8 mouse cellular contexts compared by ENCODE assay signal in the genomic region with DNA sequence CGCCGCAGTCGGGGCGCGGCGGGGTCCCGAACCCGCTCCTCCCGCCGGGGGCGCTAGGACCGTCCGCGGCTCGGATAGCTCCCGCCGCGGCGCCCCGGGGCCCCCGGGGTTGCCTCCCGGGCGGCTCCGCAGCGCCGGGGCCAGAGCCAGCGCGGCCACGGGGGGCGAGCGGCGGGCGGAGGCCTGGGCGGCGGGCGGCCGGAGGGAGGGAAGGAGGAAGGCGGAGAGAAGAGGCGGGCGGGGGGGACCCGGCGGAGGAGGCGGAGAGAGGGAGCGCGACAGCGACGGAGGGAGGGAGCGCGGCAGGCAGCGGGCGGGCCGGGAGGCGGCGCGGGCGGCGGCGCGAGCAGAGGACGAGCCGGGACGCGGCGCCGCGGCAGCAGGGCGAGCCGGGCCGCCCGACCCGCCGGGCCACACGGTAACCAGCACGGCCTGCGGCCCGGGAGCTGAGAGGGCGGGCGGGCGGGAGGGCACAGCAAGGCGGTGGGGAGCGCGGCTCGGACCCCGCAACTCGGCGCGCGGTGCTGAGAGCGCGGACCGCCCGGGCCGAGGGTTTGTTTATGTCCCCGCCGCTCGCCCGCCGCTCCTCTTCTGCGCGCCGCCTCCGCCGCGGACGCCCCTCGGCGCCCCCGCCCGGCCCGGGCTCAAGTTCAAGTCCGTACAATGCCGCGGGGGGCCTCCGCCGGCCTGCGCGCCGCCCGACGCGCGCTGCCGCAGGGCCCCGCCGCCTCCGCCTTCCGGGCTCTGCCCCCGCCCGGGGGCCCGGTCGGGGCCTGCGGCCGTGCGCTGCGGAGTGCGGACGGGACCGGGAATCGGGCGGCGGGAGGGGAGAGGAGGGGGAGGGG. TPM values are rescaled to one million over a fixed set of nuclear protein-coding genes. Genes with fewer than 3 reads are reported as not detected.
A peak's percentile ranks its signal among the peaks of the same experiment; 100 is the strongest.
DNase-seq lines count a peak whose midpoint lies in the region; ATAC-seq and TF ChIP-seq lines count a peak whose summit lies in the region.

No protein-coding gene starts in this region.

- H3K9me3 ChIP-seq in heart, embryonic 10.5 days, result no peaks in the 10 kb centered on the region
- no peaks in the 10 kb centered on the region for H3K9me3 ChIP-seq in liver, postnatal 0 days (ENCODE audit: low read length)
- H3K9me3 ChIP-seq in neural tube, embryonic 15.5 days (replicated peaks), result no peaks in the 10 kb centered on the region

- peaks cover 51% of the 10 kb centered on the region for H3K4me1 ChIP-seq in heart, embryonic 10.5 days
- peaks cover 27% of the 10 kb centered on the region for H3K4me1 ChIP-seq in liver, postnatal 0 days (ENCODE audit: insufficient read depth)
- H3K4me1 ChIP-seq in neural tube, embryonic 15.5 days, result peaks cover 47% of the 10 kb centered on the region

- H3K27me3 ChIP-seq in heart, embryonic 10.5 days (ENCODE audit: insufficient read depth, poor library complexity, severe bottlenecking), result peaks cover 29% of the 10 kb centered on the region; the same call in 1 of the 2 replicates
- no peaks in the 10 kb centered on the region for H3K27me3 ChIP-seq in liver, postnatal 0 days (ENCODE audit: insufficient read depth, low read length)
- no peaks in the 10 kb centered on the region for H3K27me3 ChIP-seq in neural tube, embryonic 15.5 days (replicated peaks)

- peak; percentile 58 for DNase-seq in A20 (ENCODE audit: low read depth, low spot score)
- DNase-seq in embryo, embryonic 11 days, result peak; percentile 71
- DNase-seq in heart, embryonic 10.5 days (ENCODE audit: low spot score), result no peak
- peak; percentile 68 for DNase-seq in kidney, adult 9 months
- DNase-seq in liver, postnatal 0 days, result peak; percentile 68
- peak; percentile 84 for DNase-seq in thymus, postnatal 4 days

- peak overlapping the region; percentile 83 for H3K9ac ChIP-seq in liver, postnatal 0 days (replicated peaks)
- peak overlapping the region; percentile 89 for H3K9ac ChIP-seq in neural tube, embryonic 15.5 days (replicated peaks)

- peak; percentile 30 for ATAC-seq in activated CD4-positive, CD25-positive, alpha-beta regulatory T cell, adult 4 months
- peak; percentile 60 for ATAC-seq in liver, postnatal 0 days
- ATAC-seq in neural tube, embryonic 15.5 days (ENCODE audit: low FRiP score), result peak; percentile 65

- H3K36me3 ChIP-seq in heart, embryonic 10.5 days, result no peaks in the 10 kb centered on the region
- H3K36me3 ChIP-seq in liver, postnatal 0 days (replicated peaks; ENCODE audit: insufficient read depth, low read length), result no peaks in the 10 kb centered on the region
- no peaks in the 10 kb centered on the region for H3K36me3 ChIP-seq in neural tube, embryonic 15.5 days

- H3K4me2 ChIP-seq in liver, postnatal 0 days (ENCODE audit: low read depth, low read length), result peak overlapping the region; percentile 86
- peak overlapping the region; percentile 82 for H3K4me2 ChIP-seq in neural tube, embryonic 15.5 days

- 1% methylated on average over 121 of the region's 141 CpGs for WGBS in heart, embryonic 10.5 days
- 0% methylated on average over 30 of the region's 141 CpGs for WGBS in liver, postnatal 0 days (ENCODE audit: insufficient replicate concordance)
- under 1% methylated on average over 68 of the region's 141 CpGs for WGBS in neural tube, embryonic 15.5 days

- TF ChIP-seq EP300 in liver, postnatal 0 days (IDR thresholded peaks at IDR 0.05; ENCODE audit: low read depth), result no peak

- peak overlapping the region; percentile 89 for H3K4me3 ChIP-seq in heart, embryonic 10.5 days
- H3K4me3 ChIP-seq in liver, postnatal 0 days (ENCODE audit: low read depth, low read length), result peak overlapping the region; percentile 67
- peak overlapping the region; percentile 83 for H3K4me3 ChIP-seq in neural tube, embryonic 15.5 days (replicated peaks)

- H3K27ac ChIP-seq in heart, embryonic 10.5 days, result peak overlapping the region; percentile 97
- peak overlapping the region; percentile 88 for H3K27ac ChIP-seq in liver, postnatal 0 days (ENCODE audit: low read depth)
- H3K27ac ChIP-seq in neural tube, embryonic 15.5 days (replicated peaks), result peak overlapping the region; percentile 96

- TF ChIP-seq CTCF in liver, postnatal 0 days (IDR thresholded peaks at IDR 0.05; ENCODE audit: low read depth), result no peak

RNA-seq across cellular contexts. Expression of gene Dnmt3a, which starts 1.1 kb away (rescaled TPM):
- polyA plus RNA-seq in activated CD4-positive, CD25-positive, alpha-beta regulatory T cell, adult 4 months (2017; shearing (Covaris generic)), result 10 to 100 TPM; 17.9 to 22.9 TPM
- 148 and 154 TPM in 2 replicates for polyA plus RNA-seq in heart, embryonic 10.5 days (2016; fragmentation: Nextera tagmentation; extraction: Ambion mirVana)
- 21.0 and 24.3 TPM in 2 replicates for polyA plus RNA-seq in liver, postnatal 0 days (2015; fragmentation: Nextera tagmentation; extraction: Ambion mirVana)
- 116 and 134 TPM in 2 replicates for polyA plus RNA-seq in neural tube, embryonic 15.5 days (2015; fragmentation: Nextera tagmentation; extraction: Ambion mirVana)
